Mouse (Mus musculus): ENCODE measurements around the gene Catsper4. TPM values are rescaled to one million over a fixed set of nuclear protein-coding genes. Genes with fewer than 3 reads are reported as not detected.

Gene Catsper4
- polyA plus RNA-seq, 1 experiment from 2014 or later = not detected

DNA sequence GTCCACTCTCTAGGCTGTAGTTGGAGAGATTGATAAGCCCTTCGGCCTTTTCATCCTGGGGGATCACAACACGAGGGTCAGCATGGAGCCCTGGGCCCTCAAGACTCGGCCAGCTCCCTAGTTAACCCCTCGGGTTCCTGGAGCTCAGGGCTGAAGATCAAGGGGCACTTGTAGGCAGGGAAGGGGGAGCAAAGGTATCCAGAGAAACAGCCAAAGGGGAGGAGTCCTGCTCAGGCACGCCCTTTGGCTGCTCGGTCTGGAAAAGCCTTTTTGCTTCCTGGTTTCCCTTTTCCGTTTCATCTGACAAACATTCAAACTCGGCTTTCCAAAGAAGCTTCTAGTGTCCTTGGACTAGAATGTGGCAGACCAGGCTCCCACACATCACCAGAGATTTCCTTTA, 3.2 kb upstream of the Catsper4 start:
- Histone ChIP-seq H3K27me3 (replicated peaks) (peaks cover 20% of the 10 kb centered on the region; the same call in 1 of the 2 replicates), H3K27ac (ENCODE audit: poor library complexity, severe bottlenecking) (no peak overlapping the region), H3K9me3 (replicated peaks) (no peaks in the 10 kb centered on the region), H3K9ac (no peak overlapping the region), H3K36me3 (no peaks in the 10 kb centered on the region), H3K4me1 (replicated peaks) (0 out of 2 replicates have a peak, but pooled peaks cover 4% of the 10 kb centered on the region), H3K4me3 (no peak overlapping the region), H3K4me2 (no peak overlapping the region)
- WGBS = 30% methylated on average over 8 of the region's 8 CpGs
- ATAC-seq (ENCODE audit: insufficient number of reproducible peaks, low FRiP score) = no peak

DNA sequence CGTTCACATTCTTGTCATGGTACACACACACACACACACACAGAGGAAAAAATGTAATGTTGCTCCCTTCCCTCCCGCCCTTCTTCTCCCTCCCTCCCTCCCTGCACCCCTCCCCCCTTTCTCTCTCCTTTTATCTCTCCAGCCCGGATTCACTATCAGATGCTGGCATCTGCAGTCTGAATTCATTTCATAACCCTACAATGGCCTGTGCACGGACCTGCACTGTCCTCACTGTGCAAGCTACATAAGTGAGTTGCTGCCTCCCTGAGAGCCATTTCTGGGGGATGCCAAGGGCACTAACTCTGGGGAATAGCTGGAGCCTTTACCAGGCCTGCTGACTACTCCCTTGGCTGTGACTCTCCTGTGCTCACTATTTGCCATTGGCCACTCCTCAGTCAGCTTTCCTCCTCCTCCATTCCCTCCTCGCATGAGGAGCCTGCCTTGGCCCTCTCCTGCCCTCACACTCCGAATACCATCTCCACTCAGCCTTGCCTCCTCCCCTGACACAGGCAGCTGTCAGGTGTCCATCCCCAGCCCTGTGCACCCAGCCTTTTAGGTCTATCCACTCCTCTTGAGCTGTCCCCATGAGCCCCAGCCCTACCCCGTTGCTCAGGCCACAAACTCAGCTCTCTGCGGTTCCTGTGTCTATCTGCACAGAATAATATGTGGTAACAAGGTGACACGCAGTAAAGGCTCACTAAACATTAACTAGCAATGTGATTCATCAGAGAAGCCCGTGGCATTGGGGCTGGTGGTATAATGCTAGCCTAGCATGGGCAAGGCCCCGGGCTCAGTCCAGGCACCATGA, 4.2 kb downstream of the Catsper4 start:
- no peak overlapping the region for H3K4me3 ChIP-seq
- ATAC-seq (ENCODE audit: insufficient number of reproducible peaks, low FRiP score) = no peak
- H3K9ac ChIP-seq = no peak overlapping the region
- no peak overlapping the region for H3K27ac ChIP-seq (ENCODE audit: poor library complexity, severe bottlenecking)
- WGBS = 57% methylated on average over 11 of the region's 11 CpGs
- 0 out of 2 replicates have a peak, but pooled peaks cover 5% of the 10 kb centered on the region for H3K27me3 ChIP-seq (replicated peaks)
- no peaks in the 10 kb centered on the region for H3K36me3 ChIP-seq
- H3K4me2 ChIP-seq = no peak overlapping the region
- H3K4me1 ChIP-seq (replicated peaks) = no peaks in the 10 kb centered on the region
- H3K9me3 ChIP-seq (replicated peaks) = no peaks in the 10 kb centered on the region

DNA sequence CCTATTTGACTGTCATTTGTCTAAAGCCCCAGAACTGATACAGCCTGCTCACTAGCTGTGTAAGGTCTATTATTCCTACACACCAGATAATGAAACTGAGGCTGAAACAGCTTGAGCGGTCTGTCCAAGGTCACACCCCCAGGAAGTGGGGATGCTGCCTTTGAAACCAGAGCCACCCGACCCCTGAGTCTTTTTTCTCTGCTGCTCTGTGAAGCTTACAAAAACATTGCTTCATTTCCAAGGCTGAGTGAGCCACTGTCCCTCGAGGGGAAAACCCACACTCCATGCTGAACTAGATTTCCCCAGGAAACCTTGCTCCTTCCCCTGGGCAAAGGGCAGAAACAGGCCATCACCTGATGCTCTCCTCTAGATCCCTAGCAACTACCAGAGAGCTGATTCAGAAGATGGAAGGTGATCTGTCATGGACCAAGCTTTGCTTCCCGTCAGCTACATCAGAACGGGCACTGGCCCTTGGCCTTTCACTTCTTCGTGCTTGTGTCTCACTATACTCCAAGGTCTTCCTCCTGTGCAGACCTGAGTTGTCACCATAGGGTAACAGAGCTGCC, 20.6 kb downstream of the Catsper4 start:
- Histone ChIP-seq H3K9me3 (replicated peaks) (no peaks in the 10 kb centered on the region), H3K9ac (no peak overlapping the region), H3K4me1 (replicated peaks) (peaks cover 9% of the 10 kb centered on the region), H3K36me3 (no peaks in the 10 kb centered on the region), H3K4me2 (no peak overlapping the region), H3K27me3 (replicated peaks) (peaks cover 13% of the 10 kb centered on the region), H3K4me3 (no peak overlapping the region), H3K27ac (ENCODE audit: poor library complexity, severe bottlenecking) (no peak overlapping the region)
- 61% methylated on average over 6 of the region's 6 CpGs for WGBS
- no peak for ATAC-seq (ENCODE audit: insufficient number of reproducible peaks, low FRiP score)

DNA sequence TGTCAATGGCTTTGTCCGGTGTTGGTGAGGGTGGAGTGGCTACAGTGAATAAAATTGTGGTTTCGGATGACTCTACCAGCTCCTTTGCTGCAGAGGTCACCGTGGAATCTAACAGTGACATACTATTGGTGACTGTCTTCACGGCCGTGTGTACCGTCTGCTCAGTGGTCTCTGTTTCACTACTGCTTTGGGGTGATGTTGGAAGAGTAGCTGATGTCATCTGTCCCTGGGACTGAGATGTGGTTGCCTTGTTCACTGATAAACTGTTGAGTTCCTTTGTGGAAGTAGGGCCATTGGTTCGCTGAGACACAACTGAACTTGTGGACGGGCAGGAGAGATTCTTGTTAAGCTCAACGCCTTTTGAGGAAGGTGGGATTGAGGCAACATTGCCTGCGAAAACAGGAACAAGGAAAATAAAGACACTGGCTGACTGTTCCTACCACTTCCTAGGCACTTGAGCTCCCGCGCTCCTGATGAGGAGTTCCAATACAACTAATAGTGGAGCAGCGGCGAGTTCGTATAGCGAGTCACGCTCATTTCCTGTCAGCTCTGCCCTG, 23.8 kb downstream of the Catsper4 start:
- no peaks in the 10 kb centered on the region for H3K9me3 ChIP-seq (replicated peaks)
- ATAC-seq (ENCODE audit: insufficient number of reproducible peaks, low FRiP score) = no peak
- no peaks in the 10 kb centered on the region for H3K36me3 ChIP-seq
- H3K4me2 ChIP-seq = no peak overlapping the region
- no peak overlapping the region for H3K27ac ChIP-seq (ENCODE audit: poor library complexity, severe bottlenecking)
- H3K4me3 ChIP-seq = no peak overlapping the region
- H3K27me3 ChIP-seq (replicated peaks) = peaks cover 2% of the 10 kb centered on the region; the same call in 1 of the 2 replicates
- no peak overlapping the region for H3K9ac ChIP-seq
- WGBS = 77% methylated on average over 17 of the region's 17 CpGs
- H3K4me1 ChIP-seq (replicated peaks) = peaks cover 2% of the 10 kb centered on the region

DNA sequence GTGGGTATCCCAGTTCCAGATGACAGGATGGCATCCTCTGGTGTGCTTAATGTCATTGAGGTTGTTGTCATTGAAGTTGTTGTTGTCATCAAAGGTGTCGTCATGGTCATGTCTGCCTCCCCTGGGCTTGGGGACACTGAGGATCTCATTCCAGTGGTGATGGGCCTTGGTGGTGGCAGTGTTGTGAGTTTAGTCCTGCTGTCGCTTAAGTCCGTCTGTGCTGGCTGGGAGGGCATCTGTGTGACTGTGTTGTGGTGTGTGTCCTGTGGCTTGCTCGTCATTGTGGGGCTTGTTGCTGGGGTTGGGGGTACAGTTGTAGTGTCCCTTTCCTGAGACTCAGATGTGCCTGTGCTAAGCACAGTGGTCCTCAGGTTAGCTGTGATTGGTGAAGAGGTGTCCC, 24.3 kb downstream of the Catsper4 start, which contains the start of gene Gm7534:
Gm7534 (minus strand) TSS at position 101 of the 400 bp plus-strand sequence.
- Histone ChIP-seq H3K4me3 (no peak within 1 kb of the TSS), H3K27ac (ENCODE audit: poor library complexity, severe bottlenecking) (no peak within 1 kb of the TSS), H3K9ac (no peak within 1 kb of the TSS), H3K4me2 (no peak within 1 kb of the TSS), H3K9me3 (replicated peaks) (no peaks in the 10 kb centered on the region), H3K4me1 (replicated peaks) (no peaks in the 10 kb centered on the region), H3K36me3 (no peaks in the 10 kb centered on the region), H3K27me3 (replicated peaks) (no peaks in the 10 kb centered on the region)
- 79% methylated on average over 4 of the region's 4 CpGs for WGBS
- ATAC-seq (ENCODE audit: insufficient number of reproducible peaks, low FRiP score) = no peak

DNA sequence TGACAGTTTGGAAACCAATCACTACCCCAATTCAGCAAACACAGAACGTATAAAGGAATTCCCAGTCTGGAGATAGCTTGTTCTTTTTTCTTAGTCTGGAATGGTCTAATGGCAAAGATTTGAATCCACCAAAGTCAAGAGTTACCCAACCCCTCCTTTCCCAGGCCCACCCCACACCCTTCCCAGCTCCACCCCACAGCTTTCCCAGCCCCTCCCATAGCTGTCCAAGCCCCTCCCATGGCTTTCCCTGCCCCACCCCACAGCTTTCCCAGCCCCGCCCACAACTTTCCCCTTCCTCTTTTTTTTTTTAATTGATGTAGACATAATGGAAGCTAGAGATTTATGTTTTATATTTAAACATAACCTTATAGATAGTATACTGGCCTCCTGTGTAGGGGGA, 27.8 kb downstream of the Catsper4 start:
- Histone ChIP-seq H3K36me3 (no peaks in the 10 kb centered on the region), H3K4me3 (no peak overlapping the region), H3K27ac (ENCODE audit: poor library complexity, severe bottlenecking) (no peak overlapping the region), H3K9me3 (replicated peaks) (no peaks in the 10 kb centered on the region), H3K9ac (no peak overlapping the region), H3K4me2 (no peak overlapping the region), H3K27me3 (replicated peaks) (no peaks in the 10 kb centered on the region), H3K4me1 (replicated peaks) (no peaks in the 10 kb centered on the region)
- no peak for ATAC-seq (ENCODE audit: insufficient number of reproducible peaks, low FRiP score)
- WGBS = 66% methylated on average over 2 of the region's 2 CpGs

DNA sequence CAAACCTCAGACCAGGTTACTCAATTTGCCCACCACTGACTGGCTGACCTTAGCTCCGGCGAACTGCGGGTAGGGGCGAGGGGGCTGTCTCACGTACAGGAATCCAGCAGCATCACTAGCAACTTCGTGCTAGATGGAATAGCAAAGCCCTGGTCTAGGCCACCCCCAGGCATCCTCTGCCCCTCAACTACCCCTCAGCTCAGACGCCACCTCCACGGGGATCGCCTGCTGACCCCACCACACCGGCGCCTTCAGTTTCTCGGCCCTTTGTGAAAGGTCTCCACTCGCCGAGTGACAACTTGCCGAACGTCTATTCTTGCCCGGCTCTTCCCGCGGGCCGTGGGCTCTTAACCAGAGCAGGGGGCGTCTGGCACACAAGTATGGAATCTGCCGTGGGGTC, 40.9 kb downstream of the Catsper4 start:
- no peak for ATAC-seq (ENCODE audit: insufficient number of reproducible peaks, low FRiP score)
- peak overlapping the region; percentile 83 for H3K27ac ChIP-seq (ENCODE audit: poor library complexity, severe bottlenecking)
- H3K9me3 ChIP-seq (replicated peaks) = no peaks in the 10 kb centered on the region
- peak overlapping the region; percentile 71 for H3K4me3 ChIP-seq
- no peaks in the 10 kb centered on the region for H3K27me3 ChIP-seq (replicated peaks)
- H3K36me3 ChIP-seq = no peaks in the 10 kb centered on the region
- WGBS = under 1% methylated on average over 22 of the region's 22 CpGs
- H3K4me2 ChIP-seq = peak overlapping the region; percentile 86
- H3K4me1 ChIP-seq (replicated peaks) = peaks cover 18% of the 10 kb centered on the region
- peak overlapping the region; percentile 81 for H3K9ac ChIP-seq

DNA sequence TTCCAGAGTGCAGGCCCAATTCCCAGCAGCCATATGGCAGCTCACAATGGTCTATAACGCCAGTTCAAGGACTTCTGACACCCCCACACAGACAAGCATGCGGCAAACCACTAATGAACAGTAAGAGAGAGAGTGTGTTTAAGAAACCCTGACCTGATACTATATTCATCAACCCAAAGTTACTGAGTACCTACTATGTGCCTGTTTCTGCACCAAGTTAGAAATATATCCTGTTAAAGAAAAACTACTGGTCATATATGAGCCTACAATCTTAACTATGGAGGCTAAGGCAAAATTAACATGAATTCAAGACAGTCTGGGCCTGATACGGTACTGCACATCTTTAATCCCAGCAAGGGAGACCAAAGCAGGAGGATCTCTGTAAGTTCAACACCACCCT, 41.6 kb downstream of the Catsper4 start:
- Histone ChIP-seq H3K9me3 (replicated peaks) (no peaks in the 10 kb centered on the region), H3K9ac (peak overlapping the region; percentile 81; the same call in 1 of the 2 replicates), H3K4me3 (peak overlapping the region; percentile 71), H3K27ac (ENCODE audit: poor library complexity, severe bottlenecking) (no peak overlapping the region), H3K4me1 (replicated peaks) (peaks cover 24% of the 10 kb centered on the region), H3K4me2 (peak overlapping the region; percentile 86), H3K27me3 (replicated peaks) (no peaks in the 10 kb centered on the region), H3K36me3 (no peaks in the 10 kb centered on the region)
- 82% methylated on average over 3 of the region's 3 CpGs for WGBS
- ATAC-seq (ENCODE audit: insufficient number of reproducible peaks, low FRiP score) = no peak

DNA sequence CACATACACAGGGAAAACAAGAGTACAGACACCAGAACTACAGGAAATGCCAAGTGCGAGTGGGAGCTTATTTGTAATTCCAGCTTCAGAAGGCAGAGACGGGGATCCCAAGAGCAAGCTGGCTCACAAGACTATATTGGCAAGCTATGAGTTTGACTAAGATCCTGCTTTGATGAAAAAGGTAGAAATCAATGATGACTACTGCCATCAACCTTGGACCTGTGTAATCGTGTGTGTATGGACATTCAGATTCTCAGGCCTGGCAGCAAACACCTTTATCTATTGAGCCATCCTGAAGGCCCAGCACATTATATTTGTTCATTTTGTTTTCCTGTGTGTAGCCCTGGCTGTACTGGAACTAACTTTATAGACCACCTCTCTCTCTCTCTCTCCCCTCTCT, 43.5 kb downstream of the Catsper4 start:
- H3K27ac ChIP-seq (ENCODE audit: poor library complexity, severe bottlenecking) = no peak overlapping the region
- H3K9ac ChIP-seq = no peak overlapping the region
- no peaks in the 10 kb centered on the region for H3K9me3 ChIP-seq (replicated peaks)
- no peaks in the 10 kb centered on the region for H3K36me3 ChIP-seq
- no peak for ATAC-seq (ENCODE audit: insufficient number of reproducible peaks, low FRiP score)
- H3K4me2 ChIP-seq = no peak overlapping the region
- H3K4me1 ChIP-seq (replicated peaks) = peaks cover 26% of the 10 kb centered on the region
- H3K27me3 ChIP-seq (replicated peaks) = no peaks in the 10 kb centered on the region
- H3K4me3 ChIP-seq = no peak overlapping the region
- 75% methylated on average over 3 of the region's 3 CpGs for WGBS

DNA sequence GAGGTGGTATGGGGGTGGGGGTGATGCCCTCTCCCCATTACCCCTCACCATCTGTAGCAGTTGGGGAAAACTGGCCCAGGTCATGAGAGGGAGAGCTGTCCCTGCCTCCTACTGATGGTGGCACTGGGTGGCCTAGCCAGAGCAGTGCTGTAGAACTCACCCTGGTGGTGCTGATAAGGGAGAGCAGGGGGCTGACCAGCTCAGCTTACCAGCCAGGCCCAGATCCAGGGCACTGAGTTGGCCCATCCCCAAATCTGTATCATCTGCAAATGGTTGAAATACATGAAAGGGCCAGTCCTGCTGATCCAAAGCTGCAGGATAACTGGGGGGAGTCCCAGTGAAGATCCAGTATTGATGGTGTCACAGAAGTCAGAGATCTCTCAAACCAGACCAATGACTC, 45.4 kb downstream of the Catsper4 start:
- no peak overlapping the region for H3K4me2 ChIP-seq
- peak; percentile 49; the same call in 1 of the 2 replicates for ATAC-seq (ENCODE audit: insufficient number of reproducible peaks, low FRiP score)

DNA sequence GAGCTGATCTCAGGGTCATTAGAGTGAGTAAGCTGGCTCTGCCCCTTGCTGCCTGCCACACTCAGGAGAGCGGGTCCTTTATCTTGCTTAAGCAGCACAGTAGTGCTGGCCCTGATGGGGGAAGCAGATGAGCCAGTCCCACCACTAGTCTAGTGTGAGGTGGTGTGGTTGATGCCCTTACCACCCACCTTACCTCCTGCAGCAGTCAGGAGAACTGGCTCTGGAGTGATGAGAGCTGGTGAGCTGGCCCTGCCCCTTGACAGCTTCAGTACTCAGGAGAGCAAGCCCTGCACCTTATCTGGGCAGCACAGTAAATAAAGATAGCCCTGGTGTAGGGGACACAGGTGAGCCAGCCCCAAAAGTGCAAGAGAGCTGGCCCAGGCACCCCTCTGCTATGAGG, 46.1 kb downstream of the Catsper4 start:
- Histone ChIP-seq H3K4me3 (no peak overlapping the region), H3K9ac (0 out of 2 replicates have a peak overlapping the region, but pooled peaks have one; percentile 0), H3K4me1 (replicated peaks) (peaks cover 27% of the 10 kb centered on the region), H3K27ac (ENCODE audit: poor library complexity, severe bottlenecking) (no peak overlapping the region), H3K4me2 (no peak overlapping the region), H3K27me3 (replicated peaks) (no peaks in the 10 kb centered on the region), H3K36me3 (no peaks in the 10 kb centered on the region), H3K9me3 (replicated peaks) (no peaks in the 10 kb centered on the region)
- ATAC-seq (ENCODE audit: insufficient number of reproducible peaks, low FRiP score) = 0 out of 2 replicates have a peak, but pooled peaks have one; percentile 31
- WGBS = 85% methylated on average over 1 of the region's 1 CpGs

More for the DNA sequence above, 45.4 kb downstream of the Catsper4 start:
- H3K27me3 ChIP-seq (replicated peaks) = no peaks in the 10 kb centered on the region
- H3K4me1 ChIP-seq (replicated peaks) = peaks cover 27% of the 10 kb centered on the region
- H3K4me3 ChIP-seq = no peak overlapping the region
- no peak overlapping the region for H3K9ac ChIP-seq
- H3K36me3 ChIP-seq = no peaks in the 10 kb centered on the region
- no peak overlapping the region for H3K27ac ChIP-seq (ENCODE audit: poor library complexity, severe bottlenecking)
- H3K9me3 ChIP-seq (replicated peaks) = no peaks in the 10 kb centered on the region
